Mouse (Mus musculus) spleen, postnatal 10 days (tissue): ENCODE results near the gene Dynlt1c.
"Not testable (repeated sequence)": the region's sequence is repeated elsewhere in the genome, so short reads cannot be mapped to it uniquely, and the experiment has no call there.

Experiments used
- DNase-seq, 2 experiments: peaks; one replicate each; pipeline ENCODE4 v3.0.0; 2021 to 2022; ENCODE audit warnings: low spot score in 2 of 2

The Dynlt1c gene

DNA sequence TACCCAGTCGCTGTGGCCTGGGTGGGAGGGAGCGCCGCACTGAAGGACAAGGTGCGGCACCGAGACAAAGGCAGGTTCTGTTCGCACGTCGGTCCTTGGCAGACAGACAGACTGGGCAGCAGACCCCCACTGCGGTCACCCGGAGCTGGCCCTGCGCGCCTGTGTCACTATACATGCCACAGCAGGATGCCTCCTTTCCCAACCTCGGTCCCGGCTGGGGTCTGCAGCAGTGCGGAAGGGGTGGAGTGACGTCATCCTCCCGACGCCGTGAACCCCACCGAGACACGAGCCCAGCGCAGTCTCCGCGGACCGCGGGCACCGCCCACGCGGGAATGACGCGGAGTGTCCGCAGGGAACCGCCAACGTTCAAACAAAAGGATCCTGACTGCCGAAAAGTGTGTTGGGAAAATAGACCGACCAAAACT is 53.6 kb downstream of the Dynlt1c start:
- DNase-seq: peak; percentile 48 to 64

GRCm38 (mm10) chr17:6655567-6656281 is 54.3 kb downstream of the Dynlt1c start, which contains the start of gene Dynlt1f:
Gene Dynlt1f (minus strand): TSS chr17:6655900.
- DNase-seq: peak; percentile 65 to 67

DNA sequence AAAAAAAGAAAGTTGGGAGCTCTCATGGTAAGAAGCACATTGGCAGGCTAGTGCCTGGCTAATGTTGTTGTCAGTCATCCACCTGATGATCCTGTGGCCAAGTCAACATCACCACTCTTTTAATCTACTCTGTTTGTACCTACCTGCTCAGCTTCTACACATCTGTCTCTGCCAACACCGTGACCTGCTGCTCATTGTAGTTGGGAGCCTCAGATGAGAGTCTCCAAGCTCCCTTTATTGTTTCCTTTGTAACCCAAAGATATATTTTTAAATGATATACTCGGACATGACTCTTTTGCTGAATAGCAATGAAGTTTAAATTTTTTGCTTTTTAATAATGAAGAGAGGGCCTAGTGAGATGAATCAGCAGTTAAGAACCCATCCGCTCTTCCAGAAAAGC is 55.0 kb downstream of the Dynlt1c start:
- not testable (repeated sequence) for DNase-seq

DNA sequence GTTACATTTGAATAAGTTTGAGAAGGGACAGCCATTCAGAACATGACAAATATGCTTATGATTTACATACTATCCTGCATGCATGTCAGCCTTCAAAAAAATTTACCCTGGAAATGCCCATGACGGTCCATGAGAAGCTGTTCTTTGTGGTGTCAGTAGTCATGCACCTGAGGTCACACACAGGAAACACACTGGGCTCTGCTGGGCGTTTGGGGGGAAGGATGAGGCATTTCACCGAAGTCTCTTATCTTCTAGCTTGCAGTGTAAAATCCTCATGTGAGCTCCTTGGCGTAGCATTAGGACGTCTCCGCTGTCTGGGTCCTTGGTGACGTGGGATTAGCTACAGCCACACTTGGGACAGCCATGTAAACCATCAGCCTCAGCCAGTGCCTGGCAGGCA is 57.3 kb downstream of the Dynlt1c start, which contains the start of gene Sytl3:
TSS of gene Sytl3 (plus strand) at position 293 of the 400 bp plus-strand sequence.
- DNase-seq: peak in 1 of 2 experiments; percentile 22
